Mouse (Mus musculus) telencephalon, adult 2 months (tissue): ENCODE results near the gene Tent5b.

Source experiments
- DNase-seq: peaks from one replicate; pipeline ENCODE4 v3.0.0-alpha.2; 2011; ENCODE audit warnings: low read depth, low spot score

Tent5b gene

DNA sequence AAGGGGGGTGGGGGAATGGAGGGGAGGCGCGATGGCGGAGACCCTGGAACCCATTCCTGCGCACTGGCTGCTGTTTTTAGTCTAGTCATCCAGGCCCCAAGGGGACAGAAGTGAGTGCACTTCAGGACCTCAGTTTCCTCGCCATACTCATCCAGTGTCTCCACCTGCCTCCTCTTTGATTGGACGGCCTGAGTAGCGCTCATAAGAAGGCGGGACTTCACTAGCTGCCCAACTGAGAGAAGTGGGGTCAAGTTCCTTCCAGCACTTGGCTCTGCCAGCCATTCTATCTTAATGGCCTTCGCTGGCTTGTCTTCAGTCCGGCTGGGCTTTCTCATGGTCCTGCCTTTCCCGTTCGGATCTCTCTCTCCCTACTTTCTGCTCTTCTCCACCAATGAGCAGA lies 10.8 kb upstream of the Tent5b start:
- DNase-seq, result no peak

DNA sequence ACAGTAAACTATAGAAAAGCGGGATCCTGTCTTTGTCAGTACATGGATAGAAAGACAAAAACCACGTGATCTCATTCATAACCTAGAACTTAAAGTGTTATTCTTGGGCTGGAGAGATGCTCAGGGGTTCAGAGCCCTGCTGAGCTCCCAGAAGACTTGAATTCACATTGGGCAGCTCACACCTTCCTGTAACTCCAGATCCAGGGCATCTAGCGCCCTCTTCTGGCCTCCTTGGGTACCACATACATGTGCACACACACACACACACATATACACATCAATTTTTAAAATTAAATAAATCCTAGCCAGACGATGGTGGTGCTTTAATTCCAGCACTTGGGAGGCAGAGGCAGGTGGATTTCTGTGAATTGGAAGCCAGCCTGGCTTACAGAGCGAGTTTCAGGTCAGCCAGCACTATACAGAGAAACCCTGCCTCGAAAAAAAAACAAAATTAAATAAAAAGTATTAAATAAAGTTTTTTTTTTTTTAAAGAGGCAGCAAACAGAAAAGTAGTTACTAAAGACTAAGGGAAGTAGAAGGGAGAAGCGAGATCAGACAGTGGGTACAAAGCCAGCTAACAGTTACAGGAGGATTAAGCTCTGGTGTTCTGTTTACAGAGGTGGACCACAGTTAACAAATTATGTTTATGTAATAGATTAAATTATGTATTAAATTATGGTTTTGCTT lies 8.7 kb upstream of the Tent5b start:
- DNase-seq, result no peak

DNA sequence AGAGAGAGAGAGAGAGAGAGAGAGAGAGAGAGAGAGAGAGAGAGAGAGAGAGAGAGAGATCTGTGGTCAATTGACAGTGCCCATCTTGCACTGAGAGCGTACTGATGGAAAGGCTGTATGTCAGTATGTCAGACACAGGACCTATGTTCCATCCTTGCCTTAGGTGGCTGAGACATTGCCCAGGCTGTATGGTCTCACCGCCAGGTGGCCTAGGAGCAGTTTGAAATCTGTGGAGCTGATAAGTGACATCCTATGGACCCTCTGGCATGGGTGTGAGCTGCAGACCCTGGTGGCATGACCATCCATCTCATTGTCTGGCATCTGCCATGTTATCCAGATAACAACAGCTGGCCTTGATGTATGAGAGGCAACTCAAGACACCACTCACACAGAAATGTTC lies 6.1 kb upstream of the Tent5b start:
- DNase-seq, result no peak

DNA sequence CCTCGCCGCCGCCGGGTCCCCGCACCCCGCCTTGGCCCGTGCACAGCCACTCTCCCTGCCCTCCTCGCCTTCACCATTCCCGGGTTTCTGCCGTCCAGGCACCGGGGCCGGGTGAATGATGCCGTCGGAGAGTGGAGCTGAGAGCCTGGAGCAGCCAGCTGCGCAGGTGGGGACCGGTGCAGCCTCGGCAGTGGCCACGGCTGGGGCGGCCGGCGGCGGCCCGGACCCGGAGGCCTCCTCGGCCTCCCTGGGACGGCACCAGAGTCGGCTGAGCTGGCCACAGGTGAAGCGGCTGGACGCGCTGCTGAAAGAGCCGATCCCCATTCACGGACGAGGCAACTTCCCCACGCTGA lies 229 bp downstream of the Tent5b start:
- no peak for DNase-seq

DNA sequence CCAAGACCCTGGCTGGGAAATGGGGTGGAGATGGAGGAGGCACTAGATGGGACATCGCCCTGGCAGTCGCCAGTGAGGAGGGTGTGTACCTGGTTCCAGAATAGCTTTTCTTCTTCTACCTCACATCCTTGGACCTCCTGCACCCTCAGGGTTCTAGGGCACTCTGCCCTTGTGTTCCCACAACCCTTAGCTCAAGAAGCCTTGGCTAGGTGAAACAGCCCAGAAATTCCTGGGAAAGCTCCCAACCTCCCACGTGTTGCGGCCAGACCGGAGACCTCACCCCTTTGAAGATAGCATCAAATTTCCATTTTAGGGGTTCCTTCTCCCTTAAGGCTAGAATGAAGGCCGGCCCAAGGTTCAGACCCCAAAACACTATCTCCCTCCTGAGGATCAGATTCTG lies 822 bp downstream of the Tent5b start:
- DNase-seq, result no peak

DNA sequence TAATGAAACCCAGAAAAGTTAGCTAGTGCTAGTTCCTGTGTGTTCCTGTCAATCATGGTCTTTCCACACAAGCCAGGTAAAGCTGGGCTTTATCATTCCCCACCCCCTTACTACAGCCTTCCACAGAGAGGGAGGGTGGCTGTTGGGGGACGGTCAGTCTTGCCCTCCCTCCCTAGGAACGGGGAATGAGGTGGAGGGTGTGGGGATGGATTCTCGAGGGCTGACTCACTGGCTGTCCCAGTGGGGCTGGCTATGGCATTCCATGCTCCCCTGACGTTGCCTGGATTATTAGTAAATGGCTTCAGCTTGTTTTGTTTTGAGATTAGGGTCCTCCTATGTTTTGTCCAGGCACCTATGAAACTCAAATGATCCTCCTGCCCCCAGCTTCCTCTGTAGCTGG lies 1.6 kb downstream of the Tent5b start:
- DNase-seq, result no peak

DNA sequence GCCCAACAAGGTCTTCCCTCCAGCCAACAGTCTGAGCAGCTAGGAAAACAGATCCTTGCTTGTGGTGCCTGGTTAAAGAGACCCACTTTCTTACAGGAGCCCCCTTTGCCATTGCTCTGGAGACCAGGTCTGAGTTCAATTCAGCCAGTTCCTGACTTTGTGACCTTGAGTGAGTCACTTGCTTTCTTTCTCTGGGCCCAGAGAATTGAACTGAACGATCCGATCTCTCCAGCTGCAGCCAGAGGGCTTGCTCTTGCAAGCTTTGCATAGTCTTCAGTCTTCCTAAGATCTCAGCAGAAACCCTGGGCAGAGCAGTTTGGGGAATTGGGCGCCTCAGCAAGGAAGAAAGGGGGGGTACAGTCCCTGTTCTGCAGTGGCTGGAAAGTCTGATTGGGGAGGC lies 2.5 kb downstream of the Tent5b start:
- DNase-seq, result no peak

DNA sequence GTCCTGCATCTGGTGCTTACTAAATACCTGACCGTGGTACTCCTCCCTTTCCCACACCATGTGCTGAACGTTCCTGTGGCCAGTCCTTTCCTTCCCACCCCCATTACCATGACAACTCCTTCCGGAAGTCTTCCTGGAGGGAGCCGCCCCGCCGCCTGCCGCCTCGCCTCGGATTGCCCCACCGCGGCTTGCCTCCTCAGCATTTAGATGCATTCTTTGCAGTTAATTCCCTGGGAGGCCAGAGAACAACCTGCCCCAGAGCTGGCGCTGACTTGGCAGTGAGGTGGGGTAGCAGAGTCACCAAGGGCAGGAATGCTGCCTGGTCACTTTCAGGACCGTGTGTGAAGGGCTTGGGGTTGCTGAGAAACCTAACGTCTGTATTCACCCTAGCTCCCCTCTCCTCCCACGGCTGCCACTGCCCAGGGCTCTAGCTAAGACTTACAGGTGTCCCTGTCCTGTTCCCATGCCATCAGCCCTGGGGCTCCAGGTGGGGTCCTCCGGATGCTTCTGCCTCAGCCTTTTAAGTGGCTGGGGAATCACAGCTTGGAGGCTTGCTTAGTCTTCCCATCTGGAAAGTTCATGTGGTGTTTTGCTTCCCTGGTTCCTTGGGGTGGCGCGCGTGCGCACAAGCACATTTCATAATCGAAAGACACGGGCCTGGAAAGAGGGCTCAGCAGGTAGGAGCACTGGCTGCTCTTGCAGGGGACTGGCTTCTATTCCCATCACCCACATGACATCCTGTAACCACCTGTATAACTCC lies 4.5 kb downstream of the Tent5b start:
- DNase-seq, result no peak

DNA sequence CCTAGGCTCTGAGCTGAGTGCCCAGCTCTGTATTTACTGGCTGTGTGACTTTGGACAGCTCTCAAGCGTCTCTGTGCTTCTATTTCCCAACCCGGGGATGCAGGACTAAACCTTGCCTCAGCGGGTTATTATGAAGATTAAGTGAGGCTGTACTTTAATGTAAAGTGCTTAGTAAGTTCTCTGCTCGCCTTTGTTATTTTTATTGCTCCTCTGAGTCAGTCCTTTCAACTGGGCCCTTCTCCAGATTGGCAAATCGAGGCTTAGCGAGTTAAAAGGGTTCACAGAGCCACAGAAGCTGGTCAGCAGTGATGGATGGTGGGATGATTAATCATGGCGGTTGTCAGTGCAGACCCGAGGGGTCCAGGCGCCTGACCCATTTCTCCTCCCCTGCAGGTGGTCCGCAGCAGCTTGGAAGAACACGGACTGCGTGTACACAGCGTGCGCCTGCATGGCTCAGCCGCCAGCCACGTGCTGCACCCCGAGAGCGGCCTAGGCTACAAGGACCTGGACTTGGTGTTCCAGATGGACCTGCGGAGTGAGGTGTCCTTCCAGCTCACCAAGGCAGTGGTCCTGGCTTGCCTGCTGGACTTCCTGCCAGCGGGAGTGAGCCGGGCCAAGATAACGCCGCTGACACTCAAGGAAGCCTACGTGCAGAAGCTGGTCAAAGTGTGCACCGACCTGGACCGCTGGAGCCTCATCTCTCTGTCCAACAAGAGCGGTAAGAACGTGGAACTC lies 5.9 kb downstream of the Tent5b start:
- no peak for DNase-seq

DNA sequence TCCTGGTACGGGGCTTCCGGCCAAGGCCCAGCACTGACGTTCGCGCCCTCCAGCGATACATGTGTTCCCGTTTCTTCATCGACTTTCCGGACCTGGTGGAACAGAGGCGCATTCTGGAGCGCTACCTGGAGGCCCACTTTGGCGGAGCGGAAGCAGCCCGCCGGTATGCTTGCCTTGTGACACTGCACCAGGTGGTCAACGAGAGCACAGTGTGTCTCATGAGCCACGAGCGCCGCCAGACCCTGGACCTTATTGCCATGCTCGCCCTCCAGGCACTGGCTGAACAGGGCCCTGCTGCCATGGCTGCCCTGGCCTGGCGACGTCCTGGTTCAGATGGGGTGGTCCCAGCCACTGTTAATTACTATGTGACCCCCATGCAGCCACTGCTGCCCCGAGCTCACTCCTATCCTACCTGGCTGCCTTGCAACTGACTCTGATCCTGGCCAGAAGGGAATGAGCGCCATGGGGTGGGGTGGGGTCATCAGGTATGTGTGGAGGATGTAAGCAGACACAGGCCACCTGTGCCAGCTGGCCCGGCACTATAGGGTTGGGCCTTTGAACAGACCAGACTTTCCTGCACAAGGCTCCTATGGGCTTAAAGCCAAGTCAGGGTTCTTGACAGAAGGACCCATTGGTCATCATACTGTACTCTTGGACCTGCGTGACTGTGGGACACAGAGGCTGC lies 6.9 kb downstream of the Tent5b start:
- no peak for DNase-seq

DNA sequence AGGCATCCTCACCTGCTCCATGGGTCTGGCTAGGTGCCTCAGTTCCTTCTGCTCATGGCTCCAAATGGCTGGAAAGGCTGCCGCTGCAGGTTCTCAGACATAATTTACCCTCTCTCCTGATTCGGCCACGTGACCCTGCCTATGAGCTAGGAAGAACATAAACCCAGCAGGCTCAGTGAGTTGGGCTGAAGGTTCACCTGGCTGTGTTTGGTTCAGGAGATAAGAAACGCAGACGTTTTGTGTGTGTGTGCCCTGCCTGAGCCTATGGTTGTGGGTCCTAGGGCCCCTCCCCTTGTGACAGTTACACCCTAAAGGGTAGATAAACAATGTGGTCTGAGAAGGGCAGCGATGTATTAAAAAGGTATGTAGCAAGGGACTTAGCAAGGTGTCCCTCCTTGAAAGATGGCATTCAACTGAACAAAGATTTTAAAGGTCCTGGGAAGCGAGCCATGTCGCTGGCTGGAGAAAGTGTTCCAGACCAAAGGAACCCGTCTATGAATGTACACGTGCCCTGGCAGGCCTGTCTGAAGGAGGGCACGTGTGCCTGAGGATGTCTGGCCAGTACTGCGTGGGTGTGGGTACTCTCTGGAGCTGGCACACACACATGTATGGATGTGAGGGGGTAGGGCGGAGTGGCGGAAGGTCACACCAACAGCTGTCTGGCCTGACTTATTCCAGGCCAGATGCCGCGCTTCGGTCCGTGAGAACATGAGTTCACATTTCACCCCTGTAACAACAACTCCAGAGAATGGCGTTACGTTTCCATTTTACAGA lies 8.9 kb downstream of the Tent5b start:
- no peak for DNase-seq

DNA sequence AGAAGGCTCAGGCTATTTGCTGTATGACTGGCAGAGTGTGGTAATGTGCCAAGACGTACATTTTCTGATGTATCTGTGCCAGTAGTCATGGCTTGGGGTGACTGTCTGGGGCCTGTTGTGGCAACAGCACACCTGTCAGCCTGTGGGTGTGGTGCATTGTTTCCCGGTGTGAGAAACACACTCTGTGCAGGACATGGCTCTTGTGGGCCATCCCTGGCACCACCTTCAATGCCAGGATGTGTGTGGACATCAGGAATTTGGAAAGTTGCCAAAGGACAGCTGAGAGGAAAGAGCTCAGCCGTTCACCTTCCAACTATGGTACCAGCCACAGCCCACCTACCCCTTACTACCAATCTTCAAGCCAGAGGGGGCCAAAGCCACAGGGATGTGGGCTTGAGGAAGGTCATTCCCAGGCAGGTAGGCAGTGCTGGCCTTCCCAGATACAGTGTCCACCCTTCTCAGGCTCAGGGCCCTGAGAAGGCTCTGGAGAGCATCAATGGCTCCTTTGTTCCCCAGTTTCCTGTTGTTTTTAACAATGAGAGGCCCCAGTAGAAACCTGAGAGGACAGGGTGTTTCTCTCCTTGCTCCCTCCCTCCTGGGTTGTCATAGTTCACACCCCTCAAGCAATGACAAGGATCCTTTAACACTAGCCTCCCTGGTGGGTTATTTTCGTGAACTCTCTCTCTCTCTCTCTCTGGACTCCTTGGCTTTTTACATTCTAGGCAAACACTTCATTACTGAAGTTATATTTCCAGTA lies 9.7 kb downstream of the Tent5b start:
- no peak for DNase-seq

DNA sequence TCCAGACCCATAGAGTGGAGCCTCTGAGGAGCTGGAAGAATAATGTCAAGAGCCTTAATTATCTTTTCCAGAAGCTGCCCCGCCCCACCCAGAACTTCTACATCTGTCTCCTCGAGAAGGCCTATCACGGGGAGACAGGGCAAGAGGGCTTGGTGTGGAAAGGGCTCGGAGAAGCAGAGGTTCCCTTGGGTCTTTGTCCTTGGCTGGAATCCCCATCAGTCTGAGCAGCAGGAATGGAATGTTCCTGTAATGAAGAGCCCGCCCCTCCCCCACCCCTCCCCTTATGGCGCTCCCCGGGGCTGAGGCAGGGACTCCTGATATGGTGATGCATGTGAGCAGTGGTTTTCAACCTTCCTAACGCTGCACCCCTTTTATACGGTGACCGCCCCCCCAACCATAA lies 11.9 kb downstream of the Tent5b start:
- DNase-seq, result no peak

DNA sequence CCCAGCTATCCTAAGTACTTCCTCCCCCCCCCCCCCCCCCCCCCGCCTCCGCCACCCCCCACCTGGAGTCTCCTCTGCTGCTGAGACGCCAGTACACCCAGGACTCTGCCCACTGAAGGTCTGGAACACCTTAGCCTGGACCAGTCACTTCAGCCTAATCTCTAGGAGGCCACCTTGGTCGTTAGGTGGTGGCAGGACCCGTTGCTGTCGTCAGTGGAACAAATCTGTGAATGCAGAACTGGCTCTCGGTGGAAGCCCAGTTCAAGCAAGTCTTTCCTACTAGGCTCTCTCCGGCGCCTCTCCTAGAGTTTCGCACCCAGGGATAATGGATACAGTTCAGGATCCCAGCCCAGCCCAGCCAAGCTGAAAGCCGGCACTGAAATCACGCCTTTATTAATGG lies 14.0 kb downstream of the Tent5b start:
- no peak for DNase-seq

DNA sequence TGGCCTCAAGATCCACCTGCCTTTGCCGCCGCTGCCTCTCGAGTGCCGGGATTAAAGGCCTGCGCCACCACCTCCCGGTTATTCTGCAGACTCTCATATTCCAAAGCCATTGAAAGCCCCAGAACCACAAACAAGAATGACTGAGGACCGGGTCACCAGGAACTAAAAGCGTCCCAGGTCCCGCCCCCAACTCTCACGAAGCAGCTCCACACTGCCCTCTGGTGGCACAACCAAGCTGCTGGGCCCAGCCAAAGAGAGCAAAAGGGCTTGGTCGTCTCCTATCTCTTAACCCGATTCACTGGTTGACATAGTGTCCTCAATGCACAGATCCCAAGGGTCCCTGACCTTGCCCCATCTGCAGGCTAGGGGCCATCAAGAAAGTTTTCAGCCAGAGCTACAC lies 14.5 kb downstream of the Tent5b start:
- DNase-seq, result no peak

DNA sequence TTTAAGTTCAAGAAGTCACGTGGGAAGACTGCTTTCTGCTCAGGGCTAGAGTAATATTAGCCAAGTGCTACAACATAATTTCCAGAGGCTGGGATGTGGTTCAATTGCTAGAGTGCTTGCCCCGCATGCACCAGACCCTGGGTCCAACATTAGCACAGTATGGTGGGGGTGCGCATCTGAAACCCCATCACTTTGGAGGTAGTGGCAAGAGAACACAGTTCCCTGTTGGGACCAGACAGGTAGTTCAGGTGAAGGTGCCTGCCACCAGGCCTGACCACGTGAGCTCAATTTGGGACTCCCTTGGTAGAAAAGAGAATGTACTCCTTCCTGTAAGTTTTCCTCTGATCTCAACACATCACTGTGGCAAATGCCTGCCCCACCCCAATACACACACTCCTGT lies 14.9 kb downstream of the Tent5b start:
- no peak for DNase-seq

DNA sequence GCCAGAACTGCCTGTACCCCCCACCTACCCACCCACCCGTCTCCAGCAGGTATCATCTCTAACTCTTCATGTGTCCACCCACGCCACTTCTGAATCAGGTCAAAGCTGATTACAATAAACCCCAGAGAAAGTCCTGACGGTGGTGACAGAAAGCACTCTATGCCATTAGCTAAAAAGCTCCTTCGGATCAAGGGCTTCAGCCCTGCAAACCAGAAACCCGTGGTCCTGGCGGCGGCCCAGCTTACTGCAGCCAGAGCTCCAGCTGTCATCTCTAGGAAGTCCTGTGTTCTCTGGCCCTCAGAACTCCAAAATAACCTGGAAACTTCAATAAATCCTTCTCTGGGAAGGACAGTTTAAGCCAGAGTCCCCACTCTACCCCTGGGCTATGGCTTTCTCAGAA lies 15.8 kb downstream of the Tent5b start:
- DNase-seq, result no peak

DNA sequence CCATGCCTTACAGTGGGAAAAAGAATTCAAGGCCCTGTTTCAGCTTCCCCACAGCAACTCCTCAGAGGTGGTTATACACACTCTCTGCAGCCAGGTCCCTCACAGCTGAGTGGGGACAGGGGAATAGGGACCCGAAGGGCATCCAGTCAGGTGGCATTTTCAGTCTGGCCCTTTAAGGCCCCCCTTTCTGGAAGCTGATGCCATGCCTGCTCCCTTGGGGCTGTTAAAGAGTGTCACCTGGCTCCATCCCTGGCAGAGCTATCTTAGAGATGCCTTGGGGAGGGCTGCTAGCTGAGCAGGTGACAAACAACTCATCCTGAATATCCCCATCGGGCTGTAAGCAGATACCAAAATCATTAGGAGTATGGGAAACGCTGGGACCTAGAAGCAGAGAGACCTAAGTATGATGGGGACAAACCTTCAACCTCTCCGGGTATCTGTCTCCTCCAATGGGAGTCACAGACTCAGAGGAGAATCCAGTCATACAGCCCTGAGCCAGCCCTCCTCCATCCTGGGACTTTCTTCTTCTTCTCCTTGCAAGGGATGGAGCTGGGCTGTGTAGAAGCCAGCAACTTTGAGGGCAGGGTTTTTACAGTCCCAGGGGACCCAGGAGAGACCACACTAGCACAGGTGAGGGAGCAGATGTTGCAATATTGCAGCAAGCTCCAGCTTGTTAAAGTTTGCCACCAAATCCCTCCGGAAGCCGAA lies 17.0 kb downstream of the Tent5b start:
- no peak for DNase-seq

DNA sequence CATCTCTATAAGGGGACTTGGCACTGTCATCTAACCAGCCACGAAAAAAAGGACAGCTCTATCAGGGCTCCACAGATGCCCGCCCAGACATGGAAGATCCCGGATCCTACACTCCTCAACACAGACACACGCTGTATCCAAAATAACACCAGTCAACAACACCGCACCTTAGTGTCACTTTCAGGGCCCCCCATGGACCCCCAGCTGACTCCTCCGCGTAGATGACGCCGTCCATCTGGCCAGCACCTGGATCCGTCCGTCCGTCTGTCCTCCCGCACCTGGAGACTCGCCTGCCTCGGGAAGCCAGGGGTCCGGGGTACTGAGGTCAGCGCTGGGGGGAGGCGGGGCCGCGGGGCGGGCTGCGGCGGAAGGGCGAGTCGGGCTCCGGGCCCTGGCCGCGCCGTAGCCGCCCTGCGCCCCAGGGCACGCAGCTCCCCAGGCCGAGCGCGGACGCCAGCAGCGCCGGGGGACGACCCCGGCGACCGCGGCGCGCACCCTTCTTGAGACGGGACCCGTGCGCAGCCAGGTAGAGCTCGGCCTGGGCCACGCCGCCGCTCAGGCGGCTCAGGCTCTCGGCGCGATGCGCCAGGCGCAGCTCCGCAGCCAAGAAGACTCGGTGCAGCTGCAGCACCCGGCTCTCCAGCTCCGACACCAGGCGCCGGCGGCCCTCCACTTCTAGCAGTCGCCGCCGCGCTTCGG lies 17.7 kb downstream of the Tent5b start:
- no peak for DNase-seq
